Mouse (Mus musculus) brain, embryonic 14.5 days (tissue): ENCODE data around the gene Hs3st5.

ENCODE experiments used
- CTCF ChIP-seq: fragments of 200-500 bp; IDR thresholded peaks from 2 replicates; pipeline ENCODE4 v1.5.1; 2012; ENCODE audit warnings: inconsistent platforms, mild to moderate bottlenecking, moderate library complexity, borderline replicate concordance; ENCODE audit not compliant: insufficient read depth, insufficient read length; ENCODE audit errors: extremely low read depth
- POLR2A ChIP-seq: fragments of 200-500 bp; IDR thresholded peaks from 2 replicates; pipeline ENCODE4 v1.6.1; 2012; ENCODE audit warnings: mild to moderate bottlenecking, inconsistent platforms, borderline replicate concordance; ENCODE audit not compliant: poor library complexity, insufficient read depth, insufficient read length, severe bottlenecking; ENCODE audit errors: extremely low read depth

- TF ChIP-seq CTCF (no peak), POLR2A (no peak)
Measured at GRCm38 (mm10) chr10:36554941-36555888, 48.6 kb downstream of the Hs3st5 start.
